Mouse (Mus musculus) testis, adult 2 months (tissue): ENCODE data around the gene Fam161a. TPM values are rescaled to one million over a fixed set of nuclear protein-coding genes. Genes with fewer than 3 reads are reported as not detected.

Source experiments
- H3K27ac ChIP-seq: fragments of 200-500 bp; 2 replicates; pipeline ENCODE4 v1.5.1; 2012; ENCODE audit warnings: low read depth, low read length; ENCODE audit not compliant: control insufficient read depth, insufficient read depth
- H3K27me3 ChIP-seq: fragments of 200-500 bp; 2 replicates; pipeline ENCODE4 v1.6.1; 2012; ENCODE audit warnings: mild to moderate bottlenecking, low read length, moderate library complexity; ENCODE audit not compliant: control insufficient read depth, insufficient read depth
- H3K36me3 ChIP-seq: fragments of 200-500 bp; 2 replicates; pipeline ENCODE4 v1.6.1; 2012; ENCODE audit warnings: mild to moderate bottlenecking, low read length; ENCODE audit not compliant: control insufficient read depth, insufficient read depth
- H3K4me1 ChIP-seq: fragments of 200-500 bp; 2 replicates; pipeline ENCODE4 v1.6.1; 2012; ENCODE audit warnings: low read length; ENCODE audit not compliant: control insufficient read depth, insufficient read depth
- H3K4me3 ChIP-seq: fragments of 200-500 bp; 2 replicates; pipeline ENCODE4 v1.5.1; 2012; ENCODE audit warnings: low read depth, mild to moderate bottlenecking, low read length, moderate library complexity, mixed read lengths; ENCODE audit not compliant: control insufficient read depth
- CTCF ChIP-seq: fragments of 200-500 bp; IDR thresholded peaks from 2 replicates; pipeline ENCODE4 v1.5.1; 2012; ENCODE audit warnings: low read depth, mild to moderate bottlenecking, inconsistent platforms, low read length, moderate library complexity; ENCODE audit not compliant: control insufficient read depth, insufficient read depth, insufficient replicate concordance
- POLR2A ChIP-seq: fragments of 200-500 bp; IDR thresholded peaks from 2 replicates; pipeline ENCODE4 v1.6.1; 2012; ENCODE audit warnings: low read depth, mild to moderate bottlenecking, inconsistent platforms, low read length, moderate library complexity; ENCODE audit not compliant: control insufficient read depth
- polyA plus RNA-seq: library from polyadenylated mRNA; depleted of rRNA; stranded (reverse); fragments of >200 nt; gene quantifications from 2 replicates; pipeline ENCODE4 v1.2.3, GENCODE M21; 2012

The Fam161a gene
- polyA plus RNA-seq, 1 experiment = 75.9 TPM

GRCm38 (mm10) chr11:22981543-22981950 is 25.8 kb upstream of the Fam161a start:
- Histone ChIP-seq H3K4me1 (peaks cover 8% of the 10 kb centered on the region), H3K4me3 (peak overlapping the region; percentile 93), H3K36me3 (no peaks in the 10 kb centered on the region), H3K27me3 (no peaks in the 10 kb centered on the region), H3K27ac (peak overlapping the region; percentile 81)
- TF ChIP-seq POLR2A (no peak), CTCF (no peak)

- H3K27me3 ChIP-seq = no peaks in the 10 kb centered on the region
Observed at GRCm38 (mm10) chr11:22981984-22982757, 25.2 kb upstream of the Fam161a start, which contains the start of the genes Gm28048 and Commd1. Gene Gm28048, minus strand, starts transcription at chr11:22982090. Gene Commd1, minus strand, starts transcription at chr11:22982382.

DNA sequence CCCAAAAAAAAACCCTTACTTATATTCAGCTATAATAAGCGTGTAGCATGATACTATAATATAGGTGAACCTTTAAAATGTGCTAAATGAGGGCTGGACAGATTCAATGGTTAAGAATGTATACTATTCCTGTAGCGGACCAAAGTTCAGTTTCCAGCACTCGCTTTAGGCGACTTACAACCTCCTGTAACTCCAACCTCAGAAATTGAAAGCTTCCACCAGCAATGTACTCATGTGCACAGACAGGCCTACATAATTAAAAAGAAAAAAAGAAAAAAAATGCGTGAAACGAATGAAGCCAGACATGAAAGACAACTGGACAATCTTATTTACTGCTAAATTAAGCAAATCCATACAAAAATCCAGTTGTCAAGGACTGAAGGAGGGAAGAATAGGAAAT is 24.5 kb upstream of the Fam161a start:
- TF ChIP-seq POLR2A (no peak), CTCF (no peak)
- no peaks in the 10 kb centered on the region for H3K27me3 ChIP-seq
- no peak overlapping the region for H3K4me3 ChIP-seq
- no peaks in the 10 kb centered on the region for H3K36me3 ChIP-seq
- H3K27ac ChIP-seq = no peak overlapping the region
- peaks cover 8% of the 10 kb centered on the region for H3K4me1 ChIP-seq

More at GRCm38 (mm10) chr11:22981984-22982757, 25.2 kb upstream of the Fam161a start, which contains the start of the genes Gm28048 and Commd1:
- no peaks in the 10 kb centered on the region for H3K36me3 ChIP-seq
- TF ChIP-seq POLR2A (peak; percentile 85), CTCF (peak; percentile 21; the same call in 1 of the 2 replicates)
- H3K4me1 ChIP-seq = peaks cover 8% of the 10 kb centered on the region
- peak within 1 kb of the TSS; percentile 93 for H3K4me3 ChIP-seq
- H3K27ac ChIP-seq = peak within 1 kb of the TSS; percentile 81

- TF ChIP-seq CTCF (no peak), POLR2A (no peak)
- Histone ChIP-seq H3K36me3 (no peaks in the 10 kb centered on the region), H3K4me3 (no peak overlapping the region), H3K27ac (no peak overlapping the region), H3K27me3 (no peaks in the 10 kb centered on the region), H3K4me1 (peaks cover 8% of the 10 kb centered on the region)
Observed at GRCm38 (mm10) chr11:22985510-22985909, 21.8 kb upstream of the Fam161a start.

DNA sequence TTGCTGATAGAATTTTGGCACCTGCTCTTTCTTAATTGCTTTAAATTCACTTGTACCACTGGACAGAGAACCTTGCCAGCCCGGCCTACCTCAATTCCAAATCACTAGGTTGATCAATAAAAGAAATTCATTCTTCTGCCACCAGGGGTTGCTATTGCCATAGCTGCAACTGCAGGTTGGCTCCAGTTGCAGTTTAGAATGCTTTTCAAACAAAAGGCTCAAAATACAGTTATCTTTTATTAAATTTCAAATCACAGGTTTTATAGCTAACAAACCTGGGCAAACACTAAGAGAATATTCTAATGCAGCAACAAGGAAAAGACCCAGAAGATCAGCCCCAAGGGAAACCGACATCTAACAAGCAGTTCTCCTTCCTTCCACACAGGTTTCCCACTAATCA is 20.0 kb upstream of the Fam161a start:
- no peak overlapping the region for H3K27ac ChIP-seq
- no peaks in the 10 kb centered on the region for H3K36me3 ChIP-seq
- H3K4me1 ChIP-seq = peaks cover 3% of the 10 kb centered on the region; the same call in 1 of the 2 replicates
- H3K4me3 ChIP-seq = no peak overlapping the region
- TF ChIP-seq POLR2A (no peak), CTCF (no peak)
- no peaks in the 10 kb centered on the region for H3K27me3 ChIP-seq

DNA sequence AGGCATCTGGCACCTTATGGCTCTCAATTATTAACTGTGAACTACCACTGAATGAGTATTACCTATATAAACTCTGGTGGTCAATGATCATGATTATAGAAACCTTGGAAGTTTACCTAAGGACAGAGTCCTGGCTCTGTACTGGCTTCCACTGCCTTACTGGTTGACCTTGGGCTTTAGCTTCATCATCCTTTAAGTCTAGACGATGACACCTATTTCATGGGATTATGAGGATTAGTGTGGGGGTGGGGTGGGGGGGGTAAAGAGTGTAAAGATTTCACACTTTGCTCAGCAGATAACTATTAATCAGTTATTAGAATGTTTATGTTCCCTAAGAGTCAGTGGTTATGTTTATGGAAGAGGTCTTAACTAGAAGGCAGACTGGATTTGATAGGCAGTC is 17.5 kb upstream of the Fam161a start:
- no peaks in the 10 kb centered on the region; the same call in none of the 2 replicates for H3K36me3 ChIP-seq
- H3K4me3 ChIP-seq = no peak overlapping the region; the same call in 1 of the 2 replicates
- no peaks in the 10 kb centered on the region for H3K27me3 ChIP-seq
- TF ChIP-seq CTCF = no peak
- TF ChIP-seq POLR2A = no peak
- H3K27ac ChIP-seq = no peak overlapping the region
- peaks cover 3% of the 10 kb centered on the region; the same call in 1 of the 2 replicates for H3K4me1 ChIP-seq

DNA sequence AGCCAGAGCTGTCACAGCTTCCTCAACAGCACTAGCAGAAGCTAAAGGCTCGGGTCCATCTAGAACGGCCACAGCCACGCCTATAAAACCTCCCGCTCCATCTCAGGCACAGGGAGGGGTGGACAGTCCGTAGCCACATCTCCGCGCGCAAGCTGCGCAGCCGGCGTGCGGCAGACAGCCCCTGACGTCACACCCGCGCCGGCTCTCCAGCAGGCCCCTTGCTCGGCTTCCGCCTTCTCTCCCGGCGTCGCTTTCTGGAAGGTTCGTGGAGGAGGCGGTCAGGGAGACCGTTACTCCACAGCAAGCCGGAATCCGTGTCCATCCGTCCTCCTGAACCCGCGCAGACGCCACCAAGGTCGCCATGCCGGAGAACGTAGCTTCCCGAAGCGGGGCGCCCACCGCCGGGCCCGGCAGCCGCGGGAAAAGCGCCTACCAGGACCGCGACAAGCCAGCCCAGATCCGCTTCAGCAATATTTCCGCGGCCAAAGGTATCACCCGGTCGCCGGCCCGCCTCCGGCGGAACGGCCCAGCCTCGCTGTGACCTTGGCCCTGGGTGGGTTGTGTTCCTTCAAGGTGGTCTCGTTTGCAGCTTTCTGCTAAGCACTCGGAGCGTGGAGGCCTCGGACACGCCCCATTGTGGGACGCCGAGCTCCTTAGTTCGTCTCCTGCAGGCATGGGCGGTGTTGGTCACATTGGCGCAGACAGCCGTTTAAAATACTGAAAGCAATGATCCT is 16.8 kb upstream of the Fam161a start, which contains the start of gene Cct4:
Cct4 (plus strand) TSS at position 127 of the 734 bp plus-strand sequence.
- Histone ChIP-seq H3K4me3 (peak within 1 kb of the TSS; percentile 98), H3K27ac (peak within 1 kb of the TSS; percentile 97), H3K36me3 (no peaks in the 10 kb centered on the region; the same call in none of the 2 replicates), H3K4me1 (peaks cover 3% of the 10 kb centered on the region; the same call in 1 of the 2 replicates), H3K27me3 (no peaks in the 10 kb centered on the region)
- TF ChIP-seq POLR2A (peak; percentile 92), CTCF (no peak)
